8 mouse cellular contexts compared by ENCODE assay signal in genomic region chr1:80340436-80341376, GRCm38 (mm10). TPM values are rescaled to one million over a fixed set of nuclear protein-coding genes. Genes with fewer than 3 reads are reported as not detected.
A peak's percentile ranks its signal among the peaks of the same experiment; 100 is the strongest.
DNase-seq lines count a peak whose midpoint lies in the region; ATAC-seq and TF ChIP-seq lines count a peak whose summit lies in the region.

Cul3 (minus strand) TSS chr1:80340480.

- H3K27ac ChIP-seq in embryonic facial prominence, embryonic 13.5 days = peak within 1 kb of the TSS; percentile 95
- peak within 1 kb of the TSS; percentile 89 for H3K27ac ChIP-seq in kidney, adult 2 months (ENCODE audit: insufficient read depth, low read depth, low read length)
- H3K27ac ChIP-seq in limb, embryonic 12.5 days = peak within 1 kb of the TSS; percentile 98
- H3K27ac ChIP-seq in midbrain, embryonic 15.5 days = peak within 1 kb of the TSS; percentile 97
- peak within 1 kb of the TSS; percentile 94 for H3K27ac ChIP-seq in spleen, adult 2 months (ENCODE audit: insufficient read depth, low read length)

- peak within 1 kb of the TSS; percentile 71 for H3K4me2 ChIP-seq in embryonic facial prominence, embryonic 13.5 days
- H3K4me2 ChIP-seq in limb, embryonic 12.5 days = peak within 1 kb of the TSS; percentile 89
- peak within 1 kb of the TSS; percentile 71 for H3K4me2 ChIP-seq in midbrain, embryonic 15.5 days

- peak; percentile 98 for ATAC-seq in embryonic facial prominence, embryonic 13.5 days (ENCODE audit: insufficient number of reproducible peaks, insufficient read depth, low FRiP score, low TSS enrichment, low read depth)
- ATAC-seq in limb, embryonic 12.5 days (ENCODE audit: insufficient number of reproducible peaks, insufficient read depth, low FRiP score, low TSS enrichment, low read depth) = peak; percentile 98
- peak; percentile 98 for ATAC-seq in midbrain, embryonic 15.5 days (replicated peaks)

- H3K9ac ChIP-seq in embryonic facial prominence, embryonic 13.5 days = peak within 1 kb of the TSS; percentile 99
- peak within 1 kb of the TSS; percentile 99 for H3K9ac ChIP-seq in limb, embryonic 12.5 days (replicated peaks)
- peak within 1 kb of the TSS; percentile 96 for H3K9ac ChIP-seq in midbrain, embryonic 15.5 days

- WGBS in embryonic facial prominence, embryonic 13.5 days = 2% methylated on average over 65 of the region's 85 CpGs
- 8% methylated on average over 76 of the region's 85 CpGs for WGBS in kidney, adult 2 months
- 2% methylated on average over 54 of the region's 85 CpGs for WGBS in limb, embryonic 12.5 days
- under 1% methylated on average over 63 of the region's 85 CpGs for WGBS in midbrain, embryonic 15.5 days
- WGBS in spleen, adult 2 months = 10% methylated on average over 73 of the region's 85 CpGs

- DNase-seq in 3134 (ENCODE audit: extremely low read depth, insufficient read length, low spot score) = peak; percentile 98
- DNase-seq in adrenal gland, postnatal 36 days = peak; percentile 94 to 98
- DNase-seq in heart, adult 18-20 months = peak; percentile 96
- DNase-seq in kidney, adult 2 months = peak; percentile 97
- peak; percentile 95 to 96 for DNase-seq in spleen, adult 2 months (ENCODE audit: low read depth in 1 of 2, low spot score in 2 of 2)

- H3K27me3 ChIP-seq in embryonic facial prominence, embryonic 13.5 days = no peaks in the 10 kb centered on the region
- no peaks in the 10 kb centered on the region for H3K27me3 ChIP-seq in kidney, adult 2 months (replicated peaks; ENCODE audit: control insufficient read depth, insufficient read depth, low read length)
- H3K27me3 ChIP-seq in limb, embryonic 12.5 days = no peaks in the 10 kb centered on the region
- no peaks in the 10 kb centered on the region for H3K27me3 ChIP-seq in midbrain, embryonic 15.5 days (replicated peaks)
- no peaks in the 10 kb centered on the region for H3K27me3 ChIP-seq in spleen, adult 2 months (ENCODE audit: control insufficient read depth, insufficient read depth, low read length)

- TF ChIP-seq POLR2A in kidney, adult 2 months (IDR thresholded peaks at IDR 0.05; ENCODE audit: low read depth, low read length) = peak; percentile 76
- peak; percentile 89 for TF ChIP-seq POLR2A in spleen, adult 2 months (IDR thresholded peaks at IDR 0.05; ENCODE audit: low read depth, low read length)

- H3K36me3 ChIP-seq in embryonic facial prominence, embryonic 13.5 days = no peaks in the 10 kb centered on the region
- H3K36me3 ChIP-seq in kidney, adult 2 months (ENCODE audit: control insufficient read depth, insufficient read depth, low read length) = no peaks in the 10 kb centered on the region
- no peaks in the 10 kb centered on the region for H3K36me3 ChIP-seq in limb, embryonic 12.5 days
- H3K36me3 ChIP-seq in midbrain, embryonic 15.5 days (replicated peaks) = no peaks in the 10 kb centered on the region
- no peaks in the 10 kb centered on the region for H3K36me3 ChIP-seq in spleen, adult 2 months (ENCODE audit: control insufficient read depth, insufficient read depth, low read length)

- TF ChIP-seq CTCF in kidney, adult 2 months (conservative IDR thresholded peaks at IDR 0.05; ENCODE audit: insufficient read depth, insufficient read length, low read depth, low read length) = no peak
- TF ChIP-seq CTCF in spleen, adult 2 months (IDR thresholded peaks at IDR 0.05; ENCODE audit: extremely low read depth, insufficient read depth, insufficient read length, insufficient replicate concordance) = no peak

- no peaks in the 10 kb centered on the region for H3K9me3 ChIP-seq in embryonic facial prominence, embryonic 13.5 days
- H3K9me3 ChIP-seq in limb, embryonic 12.5 days = no peaks in the 10 kb centered on the region
- H3K9me3 ChIP-seq in midbrain, embryonic 15.5 days = no peaks in the 10 kb centered on the region

- peaks cover 20% of the 10 kb centered on the region for H3K4me1 ChIP-seq in embryonic facial prominence, embryonic 13.5 days
- peaks cover 11% of the 10 kb centered on the region for H3K4me1 ChIP-seq in kidney, adult 2 months (ENCODE audit: control insufficient read depth, insufficient read depth, low read length)
- H3K4me1 ChIP-seq in limb, embryonic 12.5 days (replicated peaks) = peaks cover 18% of the 10 kb centered on the region
- peaks cover 30% of the 10 kb centered on the region for H3K4me1 ChIP-seq in midbrain, embryonic 15.5 days
- peaks cover 5% of the 10 kb centered on the region for H3K4me1 ChIP-seq in spleen, adult 2 months (ENCODE audit: control insufficient read depth, insufficient read depth, insufficient read length)

- H3K4me3 ChIP-seq in embryonic facial prominence, embryonic 13.5 days = peak within 1 kb of the TSS; percentile 95
- H3K4me3 ChIP-seq in kidney, adult 2 months (ENCODE audit: insufficient read depth, low read depth, low read length) = peak within 1 kb of the TSS; percentile 91
- H3K4me3 ChIP-seq in limb, embryonic 12.5 days (replicated peaks) = peak within 1 kb of the TSS; percentile 96
- H3K4me3 ChIP-seq in midbrain, embryonic 15.5 days = peak within 1 kb of the TSS; percentile 98
- H3K4me3 ChIP-seq in spleen, adult 2 months (ENCODE audit: extremely low read depth, insufficient read depth, insufficient read length) = peak within 1 kb of the TSS; percentile 79

RNA-seq across cellular contexts. Expression of gene Cul3, which starts in this region (rescaled TPM):
- total RNA-seq in adrenal gland, postnatal 36 days (2021) = 100 to 1,000 TPM; 120 to 143 TPM
- polyA plus RNA-seq in embryonic facial prominence, embryonic 13.5 days (2015; fragmentation: Nextera tagmentation; extraction: Ambion mirVana) = 42.7 and 43.5 TPM in 2 replicates
- 100 to 1,000 TPM; 136 to 139 TPM for total RNA-seq in heart, adult 18-20 months (2021)
- 15.8 and 23.9 TPM in 2 replicates for polyA plus RNA-seq in kidney, adult 2 months (2012; rRNA removed)
- polyA plus RNA-seq in limb, embryonic 12.5 days (2016; fragmentation: Nextera tagmentation; extraction: Ambion mirVana) = 25.6 and 34.2 TPM in 2 replicates
- 25.1 and 32.3 TPM in 2 replicates for polyA plus RNA-seq in midbrain, embryonic 15.5 days (2015; fragmentation: Nextera tagmentation; extraction: Ambion mirVana)
- polyA plus RNA-seq in spleen, adult 2 months (2012; rRNA removed) = 4.5 and 5.4 TPM in 2 replicates

Comparison
In these comparisons a context has a peak if more than half of its experiments do, and no peak if none do; other contexts are left out.
1. Peak in every context shown above with its lines: DNase-seq, ATAC-seq, H3K4me3 ChIP-seq and H3K27ac ChIP-seq.